Mouse (Mus musculus): ENCODE results near the gene Lrrc30.

Lrrc30 gene

GRCm38 (mm10) chr17:67582681-67583356, 49.7 kb downstream of the Lrrc30 start:
- no peak for DNase-seq (ENCODE audit: low spot score)

GRCm38 (mm10) chr17:67581839-67582238, 50.7 kb downstream of the Lrrc30 start:
- no peak for DNase-seq (ENCODE audit: low spot score)

All from embryo, embryonic 10.5 days (tissue).